Mouse (Mus musculus): ENCODE results near the gene Kpna4. TPM values are rescaled to one million over a fixed set of nuclear protein-coding genes. Genes with fewer than 3 reads are reported as not detected.

Kpna4 gene
- polyA plus RNA-seq, 1 experiment from 2014 or later, result 53.5 TPM

DNA sequence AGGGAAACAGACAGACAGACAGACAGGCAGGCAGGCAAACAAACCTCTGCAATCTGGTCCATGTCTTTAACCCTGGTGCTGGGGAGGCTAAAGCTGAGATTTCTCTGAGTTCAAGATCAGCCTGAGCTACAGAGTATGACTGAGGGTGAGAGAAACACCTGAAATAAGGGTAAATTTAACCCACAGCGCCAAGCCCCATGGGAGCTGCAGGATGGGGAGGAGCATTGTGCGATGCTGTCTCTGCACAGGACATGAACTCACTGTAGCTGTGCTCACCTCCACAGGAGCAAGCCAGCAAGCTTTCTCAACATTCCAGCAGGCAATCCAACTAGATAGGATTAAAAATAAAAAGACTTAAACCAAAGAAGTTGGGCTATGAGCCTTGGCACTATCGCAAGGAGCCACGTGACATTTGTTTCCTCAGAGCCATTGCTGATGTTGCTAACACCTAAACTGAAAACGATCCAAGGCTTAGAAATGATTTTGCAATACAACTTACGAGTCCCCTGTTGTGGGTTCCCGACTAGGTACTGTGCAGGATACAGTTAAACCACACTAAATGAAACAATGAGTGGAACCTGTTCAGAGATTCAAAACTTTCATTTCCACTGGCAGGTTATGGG, 15.6 kb upstream of the Kpna4 start:
- Histone ChIP-seq H3K36me3 (no peaks in the 10 kb centered on the region), H3K27ac (no peak overlapping the region), H3K9me3 (no peaks in the 10 kb centered on the region), H3K27me3 (replicated peaks) (no peaks in the 10 kb centered on the region), H3K9ac (no peak overlapping the region), H3K4me2 (replicated peaks) (no peak overlapping the region), H3K4me3 (no peak overlapping the region), H3K4me1 (no peaks in the 10 kb centered on the region)
- 89% methylated on average over 7 of the region's 7 CpGs for WGBS
- ATAC-seq (ENCODE audit: low FRiP score, low read depth), result no peak

DNA sequence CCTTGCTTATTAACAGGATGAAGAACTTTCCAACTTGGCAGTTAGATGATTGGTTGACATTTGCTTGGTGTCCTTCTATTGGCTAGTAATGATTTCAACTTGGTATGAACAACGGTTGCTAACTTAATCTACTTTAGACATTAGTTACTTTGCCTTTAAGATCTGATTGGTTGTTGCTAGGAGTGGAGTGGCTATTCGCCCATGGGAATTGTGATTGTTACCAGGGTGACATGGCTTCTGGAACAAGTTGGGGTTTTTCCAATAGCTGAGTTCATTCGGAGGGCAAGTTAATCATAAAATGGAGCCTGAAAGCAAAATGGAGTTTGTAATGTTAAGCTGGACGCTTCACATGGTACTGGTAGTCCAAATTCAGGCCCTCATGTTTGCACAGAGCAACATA, 13.9 kb upstream of the Kpna4 start:
- no peak overlapping the region for H3K27ac ChIP-seq

DNA sequence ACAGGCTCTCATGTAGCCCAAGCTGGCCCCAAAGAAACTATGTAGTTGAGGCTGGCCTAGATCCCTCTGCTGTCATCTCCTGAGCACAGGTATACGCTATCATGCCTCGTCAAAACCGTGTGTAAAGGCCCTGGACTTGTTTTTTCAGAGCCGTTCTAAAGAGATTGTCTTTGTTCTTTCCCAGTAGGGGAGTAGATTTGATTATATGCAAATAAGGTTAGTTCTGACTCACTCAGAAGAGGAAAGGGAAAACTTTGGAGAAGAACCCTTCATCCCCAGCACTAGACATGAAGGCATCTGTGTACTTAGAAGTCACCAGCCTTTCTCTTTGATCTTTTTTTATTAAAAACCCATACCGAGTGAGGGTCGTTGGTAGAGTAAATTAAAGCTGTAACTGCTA, 9.1 kb upstream of the Kpna4 start:
- H3K27me3 ChIP-seq (replicated peaks), result no peaks in the 10 kb centered on the region
- H3K36me3 ChIP-seq, result no peaks in the 10 kb centered on the region
- no peak overlapping the region for H3K9ac ChIP-seq
- no peak overlapping the region for H3K4me2 ChIP-seq (replicated peaks)
- H3K27ac ChIP-seq, result no peak overlapping the region
- 76% methylated on average over 6 of the region's 6 CpGs for WGBS
- H3K9me3 ChIP-seq, result no peaks in the 10 kb centered on the region
- no peak overlapping the region for H3K4me3 ChIP-seq
- H3K4me1 ChIP-seq, result no peaks in the 10 kb centered on the region
- no peak for ATAC-seq (ENCODE audit: low FRiP score, low read depth)

More for the DNA sequence above, 13.9 kb upstream of the Kpna4 start:
- H3K4me2 ChIP-seq (replicated peaks), result no peak overlapping the region
- no peaks in the 10 kb centered on the region for H3K4me1 ChIP-seq
- H3K27me3 ChIP-seq (replicated peaks), result no peaks in the 10 kb centered on the region
- whole genome bisulfite sequencing, result 79% methylated on average over 4 of the region's 4 CpGs
- H3K9ac ChIP-seq, result no peak overlapping the region
- no peak for ATAC-seq (ENCODE audit: low FRiP score, low read depth)
- no peak overlapping the region for H3K4me3 ChIP-seq
- no peaks in the 10 kb centered on the region for H3K36me3 ChIP-seq
- H3K9me3 ChIP-seq, result no peaks in the 10 kb centered on the region

- Histone ChIP-seq H3K27me3 (replicated peaks) (no peaks in the 10 kb centered on the region), H3K36me3 (no peaks in the 10 kb centered on the region), H3K9ac (no peak overlapping the region), H3K4me3 (no peak overlapping the region), H3K9me3 (no peaks in the 10 kb centered on the region), H3K4me1 (no peaks in the 10 kb centered on the region), H3K4me2 (replicated peaks) (no peak overlapping the region), H3K27ac (no peak overlapping the region)
- ATAC-seq (ENCODE audit: low FRiP score, low read depth), result no peak
- WGBS, result 89% methylated on average over 4 of the region's 4 CpGs
These were observed 4.1 kb upstream of the Kpna4 start for GRCm38 (mm10) chr3:69130973-69131372.

- H3K9ac ChIP-seq, result peak overlapping the region; percentile 44
- H3K27ac ChIP-seq, result no peak overlapping the region
- H3K27me3 ChIP-seq (replicated peaks), result no peaks in the 10 kb centered on the region
- H3K9me3 ChIP-seq, result no peaks in the 10 kb centered on the region
- peaks cover 11% of the 10 kb centered on the region; the same call in 1 of the 2 replicates for H3K4me1 ChIP-seq
- H3K4me2 ChIP-seq (replicated peaks), result peak overlapping the region; percentile 69
- WGBS, result 8% methylated on average over 9 of the region's 9 CpGs
- ATAC-seq (ENCODE audit: low FRiP score, low read depth), result no peak
- H3K4me3 ChIP-seq, result peak overlapping the region; percentile 96
- H3K36me3 ChIP-seq, result no peaks in the 10 kb centered on the region
These were observed 780 bp upstream of the Kpna4 start for GRCm38 (mm10) chr3:69127693-69128092.

DNA sequence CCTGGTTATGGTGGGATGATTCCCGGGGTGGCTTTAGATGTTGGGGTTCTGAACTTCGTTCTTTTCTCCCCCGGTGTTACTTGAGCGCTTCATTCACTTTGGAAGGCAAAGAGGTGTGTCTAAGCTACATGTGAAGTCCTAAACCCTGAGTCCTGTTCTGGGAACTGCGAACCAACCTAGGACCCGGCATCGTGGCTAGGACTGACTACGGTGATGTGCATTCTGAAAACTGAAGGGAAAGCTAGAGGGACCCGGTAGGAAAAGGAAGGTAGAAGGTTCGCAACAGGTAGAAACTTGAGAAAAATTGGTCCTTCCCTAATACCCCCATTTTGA, 399 bp upstream of the Kpna4 start:
- H3K36me3 ChIP-seq, result no peaks in the 10 kb centered on the region
- ATAC-seq (ENCODE audit: low FRiP score, low read depth), result peak; percentile 63
- H3K4me2 ChIP-seq (replicated peaks), result peak overlapping the region; percentile 69
- no peaks in the 10 kb centered on the region for H3K27me3 ChIP-seq (replicated peaks)
- H3K4me1 ChIP-seq, result peaks cover 11% of the 10 kb centered on the region; the same call in 1 of the 2 replicates
- no peaks in the 10 kb centered on the region for H3K9me3 ChIP-seq
- H3K27ac ChIP-seq, result peak overlapping the region; percentile 87; the same call in 1 of the 2 replicates
- WGBS, result 0% methylated on average over 10 of the region's 10 CpGs
- H3K9ac ChIP-seq, result peak overlapping the region; percentile 44
- H3K4me3 ChIP-seq, result peak overlapping the region; percentile 96

- Histone ChIP-seq H3K27me3 (replicated peaks) (no peaks in the 10 kb centered on the region), H3K4me3 (peak overlapping the region; percentile 96), H3K4me2 (replicated peaks) (peak overlapping the region; percentile 69), H3K27ac (peak overlapping the region; percentile 87), H3K9ac (peak overlapping the region; percentile 93), H3K36me3 (no peaks in the 10 kb centered on the region), H3K4me1 (peaks cover 11% of the 10 kb centered on the region; the same call in 1 of the 2 replicates), H3K9me3 (no peaks in the 10 kb centered on the region)
- WGBS, result under 1% methylated on average over 35 of the region's 35 CpGs
- ATAC-seq (ENCODE audit: low FRiP score, low read depth), result no peak
These were observed 913 bp downstream of the Kpna4 start for GRCm38 (mm10) chr3:69125891-69126508.

GRCm38 (mm10) chr3:69125461-69125860, 1.5 kb downstream of the Kpna4 start:
- Histone ChIP-seq H3K9me3 (no peaks in the 10 kb centered on the region), H3K27ac (no peak overlapping the region), H3K27me3 (replicated peaks) (no peaks in the 10 kb centered on the region), H3K4me3 (peak overlapping the region; percentile 96), H3K4me2 (replicated peaks) (peak overlapping the region; percentile 69), H3K9ac (peak overlapping the region; percentile 93), H3K36me3 (no peaks in the 10 kb centered on the region), H3K4me1 (peaks cover 11% of the 10 kb centered on the region; the same call in 1 of the 2 replicates)
- no peak for ATAC-seq (ENCODE audit: low FRiP score, low read depth)
- WGBS, result 29% methylated on average over 4 of the region's 4 CpGs

- H3K27me3 ChIP-seq (replicated peaks), result no peaks in the 10 kb centered on the region
- no peak overlapping the region for H3K27ac ChIP-seq
- H3K4me1 ChIP-seq, result peaks cover 16% of the 10 kb centered on the region
- 61% methylated on average over 3 of the region's 3 CpGs for WGBS
- H3K9me3 ChIP-seq, result no peaks in the 10 kb centered on the region
- no peak; the same call in 1 of the 2 replicates for ATAC-seq (ENCODE audit: low FRiP score, low read depth)
- H3K4me3 ChIP-seq, result no peak overlapping the region
- H3K9ac ChIP-seq, result no peak overlapping the region
- no peaks in the 10 kb centered on the region for H3K36me3 ChIP-seq
- H3K4me2 ChIP-seq (replicated peaks), result no peak overlapping the region
These were observed 8.1 kb downstream of the Kpna4 start for GRCm38 (mm10) chr3:69118827-69119226.

DNA sequence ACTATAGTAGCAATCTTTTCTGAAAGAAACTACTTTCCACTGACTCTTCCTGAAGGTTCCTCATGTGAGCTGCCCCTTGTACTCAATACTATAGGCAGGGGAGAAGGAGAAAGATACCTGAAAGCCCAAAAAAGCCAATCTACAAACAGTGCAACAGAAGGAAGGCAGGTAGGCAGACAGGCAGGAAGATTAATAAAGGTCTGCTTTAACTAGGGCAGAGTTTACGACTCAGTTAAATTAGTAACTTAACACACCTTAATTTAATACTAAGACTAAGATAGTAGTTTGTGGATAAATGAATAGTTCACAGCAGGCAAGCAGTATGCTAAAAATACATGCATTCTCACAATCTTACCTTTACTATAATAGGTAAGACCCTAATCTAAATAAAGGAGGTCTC, 12.2 kb downstream of the Kpna4 start:
- H3K36me3 ChIP-seq, result no peaks in the 10 kb centered on the region
- H3K4me3 ChIP-seq, result no peak overlapping the region
- WGBS, result 90% methylated on average over 1 of the region's 1 CpGs
- no peaks in the 10 kb centered on the region for H3K27me3 ChIP-seq (replicated peaks)
- H3K27ac ChIP-seq, result no peak overlapping the region
- H3K9me3 ChIP-seq, result no peaks in the 10 kb centered on the region
- H3K4me2 ChIP-seq (replicated peaks), result no peak overlapping the region
- no peak overlapping the region for H3K9ac ChIP-seq
- H3K4me1 ChIP-seq, result peaks cover 11% of the 10 kb centered on the region
- no peak for ATAC-seq (ENCODE audit: low FRiP score, low read depth)

GRCm38 (mm10) chr3:69113956-69114355, 13.0 kb downstream of the Kpna4 start:
- Histone ChIP-seq H3K9ac (no peak overlapping the region), H3K36me3 (no peaks in the 10 kb centered on the region), H3K4me1 (peaks cover 9% of the 10 kb centered on the region), H3K27me3 (replicated peaks) (no peaks in the 10 kb centered on the region), H3K4me2 (replicated peaks) (no peak overlapping the region), H3K27ac (no peak overlapping the region), H3K9me3 (no peaks in the 10 kb centered on the region), H3K4me3 (no peak overlapping the region)
- 90% methylated on average over 1 of the region's 1 CpGs for WGBS
- ATAC-seq (ENCODE audit: low FRiP score, low read depth), result no peak

GRCm38 (mm10) chr3:69109079-69109478, 17.8 kb downstream of the Kpna4 start:
- no peak overlapping the region for H3K4me2 ChIP-seq (replicated peaks)
- no peak overlapping the region for H3K9ac ChIP-seq
- no peak overlapping the region for H3K27ac ChIP-seq
- H3K4me1 ChIP-seq, result no peaks in the 10 kb centered on the region
- 85% methylated on average over 1 of the region's 1 CpGs for WGBS
- no peak for ATAC-seq (ENCODE audit: low FRiP score, low read depth)
- no peaks in the 10 kb centered on the region for H3K36me3 ChIP-seq
- no peaks in the 10 kb centered on the region for H3K9me3 ChIP-seq
- no peak overlapping the region for H3K4me3 ChIP-seq
- no peaks in the 10 kb centered on the region for H3K27me3 ChIP-seq (replicated peaks)

- Histone ChIP-seq H3K27ac (no peak overlapping the region), H3K4me3 (no peak overlapping the region), H3K9ac (no peak overlapping the region), H3K4me1 (no peaks in the 10 kb centered on the region), H3K4me2 (replicated peaks) (no peak overlapping the region), H3K9me3 (no peaks in the 10 kb centered on the region), H3K36me3 (peaks cover 37% of the 10 kb centered on the region), H3K27me3 (replicated peaks) (no peaks in the 10 kb centered on the region)
- WGBS, result 94% methylated on average over 7 of the region's 7 CpGs
- no peak for ATAC-seq (ENCODE audit: low FRiP score, low read depth)
These were observed 32.5 kb downstream of the Kpna4 start for GRCm38 (mm10) chr3:69094456-69094855.
